Mouse (Mus musculus) midbrain, embryonic 16.5 days (tissue): Measurements from ENCODE around the gene Retreg2. TPM values are rescaled to one million over a fixed set of nuclear protein-coding genes. Genes with fewer than 3 reads are reported as not detected.

Experiments
- polyA plus RNA-seq: library from polyadenylated mRNA; unstranded; fragments of >200 nt; fragmentation: Nextera tagmentation; extraction: Ambion mirVana; gene quantifications from 2 replicates; pipeline ENCODE4 v1.2.1, GENCODE M21; 2015

Retreg2 gene
- polyA plus RNA-seq, 1 experiment from 2014 or later = 138 TPM

Other genes starting within 250 kb of the Retreg2 start
- 0.45 and 0.51 TPM in 2 replicates for gene Cryba2, start 249.6 kb upstream of the Retreg2 start, polyA plus RNA-seq
- 1.3 and 1.4 TPM in 2 replicates for gene Cfap65, start 207.2 kb upstream of the Retreg2 start, polyA plus RNA-seq
- 0.16 and 0.32 TPM in 2 replicates for gene Ihh, start 191.1 kb upstream of the Retreg2 start, polyA plus RNA-seq
- 5.1 and 5.2 TPM in 2 replicates for gene Nhej1, start 17.6 kb upstream of the Retreg2 start, polyA plus RNA-seq
- not detected in 2 replicates for gene Slc23a3, start 8.9 kb upstream of the Retreg2 start, polyA plus RNA-seq
- gene Cnppd1, start 67 bp upstream of the Retreg2 start, polyA plus RNA-seq = 52.5 and 54.0 TPM in 2 replicates
- gene Zfand2b, start 25.9 kb downstream of the Retreg2 start, polyA plus RNA-seq = 38.2 and 41.8 TPM in 2 replicates
- 57.1 and 57.7 TPM in 2 replicates for gene Abcb6, start 37.6 kb downstream of the Retreg2 start, polyA plus RNA-seq
- 27.2 and 29.5 TPM in 2 replicates for gene Ankzf1, start 49.4 kb downstream of the Retreg2 start, polyA plus RNA-seq
- gene Atg9a, start 49.4 kb downstream of the Retreg2 start, polyA plus RNA-seq = 59.0 and 60.8 TPM in 2 replicates
- 23.0 and 25.4 TPM in 2 replicates for gene Glb1l, start 68.0 kb downstream of the Retreg2 start, polyA plus RNA-seq
- gene Stk16, start 68.1 kb downstream of the Retreg2 start, polyA plus RNA-seq = 147 and 154 TPM in 2 replicates
- 11.2 and 22.2 TPM in 2 replicates for gene Tuba4a, start 77.1 kb downstream of the Retreg2 start, polyA plus RNA-seq
- not detected in 2 replicates for gene A630095N17Rik, start 89.3 kb downstream of the Retreg2 start, polyA plus RNA-seq
- 79.4 and 84.3 TPM in 2 replicates for gene Dnajb2, start 93.6 kb downstream of the Retreg2 start, polyA plus RNA-seq
- 26.3 and 33.4 TPM in 2 replicates for gene Ptprn, start 121.7 kb downstream of the Retreg2 start, polyA plus RNA-seq
- gene Resp18, start 135.6 kb downstream of the Retreg2 start, polyA plus RNA-seq = 209 and 241 TPM in 2 replicates
- 136 and 145 TPM in 2 replicates for gene Dnpep, start 175.2 kb downstream of the Retreg2 start, polyA plus RNA-seq
- 1.2 and 1.7 TPM in 2 replicates for gene Des, start 217.6 kb downstream of the Retreg2 start, polyA plus RNA-seq
- 17.7 and 20.8 TPM in 2 replicates for gene Speg, start 232.5 kb downstream of the Retreg2 start, polyA plus RNA-seq